Mouse (Mus musculus) myocyte (in vitro differentiated cells): Measurements from ENCODE around the gene Txndc2.

Experiments
- CEBPB ChIP-seq: IDR thresholded peaks from 2 replicates; pipeline ENCODE4 v1.6.1; 2011; ENCODE audit warnings: mild to moderate bottlenecking, moderate library complexity; ENCODE audit not compliant: poor library complexity, insufficient read depth, severe bottlenecking
- E2F4 ChIP-seq: IDR thresholded peaks from one replicate; pipeline ENCODE4 v1.6.1; 2011; ENCODE audit warnings: mild to moderate bottlenecking, control low read depth, moderate library complexity; ENCODE audit not compliant: insufficient read depth
- MAX ChIP-seq: IDR thresholded peaks from one replicate; pipeline ENCODE4 v1.6.1; 2011; ENCODE audit warnings: low read depth, mild to moderate bottlenecking, control low read depth
- POLR2A ChIP-seq: IDR thresholded peaks from one replicate; pipeline ENCODE4 v1.6.1; 2011; ENCODE audit warnings: low read depth, mild to moderate bottlenecking, control low read depth, moderate library complexity; ENCODE audit not compliant: insufficient read length
- TCF12 ChIP-seq: IDR thresholded peaks from one replicate; pipeline ENCODE4 v1.6.1; 2011; ENCODE audit warnings: mild to moderate bottlenecking, control low read depth; ENCODE audit not compliant: poor library complexity, insufficient read depth, severe bottlenecking
- USF1 ChIP-seq: IDR thresholded peaks from one replicate; pipeline ENCODE4 v1.6.1; 2011; ENCODE audit warnings: low read depth, mild to moderate bottlenecking, control low read depth, moderate library complexity

DNA sequence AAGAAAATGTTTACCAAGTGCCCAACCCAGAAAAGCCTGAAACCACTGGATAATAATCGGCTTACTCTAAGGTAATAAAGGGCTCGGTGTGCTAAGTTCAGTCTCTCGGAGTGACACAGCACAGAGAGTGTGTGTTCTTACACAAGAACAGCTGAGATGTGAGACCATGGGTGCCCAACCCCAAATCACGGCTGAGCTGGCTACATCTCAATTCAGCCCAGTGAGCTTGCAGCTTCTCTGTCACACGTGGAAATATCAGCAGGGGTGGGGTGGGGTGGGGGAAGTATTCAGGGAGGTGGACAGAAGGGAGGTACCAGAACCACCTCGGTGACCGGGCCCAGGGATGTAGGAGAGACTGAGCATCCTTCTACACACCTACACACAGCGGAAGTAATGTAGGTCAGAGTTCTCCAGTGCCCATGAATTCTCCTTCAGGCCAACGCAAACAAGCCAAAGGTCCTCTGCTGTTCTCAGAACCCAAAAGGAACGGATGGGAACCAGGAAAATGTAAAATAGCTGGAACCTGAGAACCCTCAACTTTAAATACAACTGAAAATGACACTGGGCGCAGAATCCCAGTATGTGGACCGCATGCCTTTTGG lies 23.9 kb upstream of the Txndc2 start:
- TF ChIP-seq MAX = no peak
- TF ChIP-seq TCF12 = no peak
- TF ChIP-seq POLR2A = no peak
- TF ChIP-seq E2F4 = no peak
- TF ChIP-seq CEBPB = no peak
- no peak for TF ChIP-seq USF1
